Mouse (Mus musculus): ENCODE data around the gene Slc1a3. TPM values are rescaled to one million over a fixed set of nuclear protein-coding genes. Genes with fewer than 3 reads are reported as not detected.
A peak's percentile ranks its signal among the peaks of the same experiment; 100 is the strongest.

Gene Slc1a3
- total RNA-seq (2021): 1 to 10 TPM; 1.2 TPM
- long read RNA-seq, experiment 1, full-length matches to known transcripts: 1 of 1 reads
- long read RNA-seq, experiment 1, partial matches to known transcripts: 0 of 1 reads
- long read RNA-seq, experiment 1, other reads (novel, unspliced or antisense): 0 of 1 reads
- long read RNA-seq, experiment 2: 0 reads

DNA sequence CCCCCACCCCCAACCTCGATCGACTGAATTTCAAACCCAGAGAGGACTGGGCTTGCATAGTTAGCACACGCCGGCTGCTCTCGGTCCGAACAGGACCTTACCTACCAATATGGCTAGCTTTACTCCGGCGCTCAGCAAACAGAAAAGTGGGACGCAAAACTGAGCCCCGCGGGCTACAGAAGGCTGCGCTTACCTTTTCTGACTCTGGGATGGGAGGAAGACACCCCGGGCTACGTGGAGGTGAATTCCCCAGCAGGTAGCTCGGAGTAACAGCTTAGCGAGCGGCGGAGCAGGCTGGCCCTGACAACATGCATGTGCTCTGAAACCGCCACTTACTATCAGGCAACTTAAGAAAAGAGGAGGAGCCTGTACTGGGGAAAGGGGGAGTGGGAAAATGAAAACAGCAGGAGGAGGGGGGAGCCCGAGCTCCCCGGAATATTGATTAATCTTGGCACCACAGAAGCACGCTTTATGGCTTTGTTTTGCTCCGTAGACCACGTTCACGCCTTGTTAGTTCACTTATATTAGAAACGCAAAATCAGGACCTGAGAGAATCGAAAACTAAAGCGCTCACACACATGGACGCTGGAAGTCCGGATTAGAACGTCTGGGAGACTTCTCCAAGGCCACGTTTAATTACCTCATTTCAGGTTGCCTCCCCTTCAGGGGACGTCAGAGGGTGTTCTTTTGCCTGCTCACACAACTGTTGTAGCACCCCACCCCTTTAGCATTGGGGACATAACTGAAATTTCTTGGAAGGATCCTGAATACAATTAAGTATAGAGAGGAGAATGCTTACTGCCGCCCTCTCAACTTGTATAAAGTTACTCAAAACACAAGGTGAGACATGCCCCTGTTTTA, at the start of gene Slc1a3:
Slc1a3 (minus strand) TSS at position 619 of the 861 bp plus-strand sequence.
- TF ChIP-seq CTCF (IDR thresholded peaks at IDR 0.05): no peak
- Histone ChIP-seq H3K4me3 (peak within 1 kb of the TSS; percentile 84), H3K27ac (peak within 1 kb of the TSS; percentile 67)
- peak; percentile 40 for DNase-seq
- intact Hi-C loops (cut with DNase I): no loop called here

DNA sequence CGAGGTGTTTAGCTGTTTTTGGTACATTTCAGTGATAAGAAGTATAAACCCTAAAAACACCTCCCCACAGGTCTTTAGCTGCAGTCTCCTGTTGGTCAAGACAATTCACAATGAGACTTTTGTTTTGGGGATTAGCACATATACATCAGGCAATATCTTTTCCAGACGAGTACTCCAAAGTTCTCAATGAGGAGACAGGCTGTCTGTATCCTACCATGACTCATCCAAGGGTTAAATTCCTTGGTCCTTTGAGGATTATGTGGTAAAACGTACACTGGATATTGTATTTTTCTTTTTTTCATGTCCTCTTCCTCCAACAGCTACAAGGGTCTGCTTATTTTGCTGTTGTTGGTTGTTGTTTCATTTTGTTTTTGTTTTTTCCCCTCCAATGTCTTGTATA, 48.5 kb upstream of the Slc1a3 start:
- no peak overlapping the region for H3K27ac ChIP-seq
- no peak for DNase-seq
- intact Hi-C loops (cut with DNase I): no loop called here
- TF ChIP-seq CTCF (IDR thresholded peaks at IDR 0.05): no peak
- H3K4me3 ChIP-seq: no peak overlapping the region

- no peak for DNase-seq
- Histone ChIP-seq H3K27ac (no peak overlapping the region), H3K4me3 (no peak overlapping the region)
- no peak for TF ChIP-seq CTCF (IDR thresholded peaks at IDR 0.05)
- intact Hi-C loops (cut with DNase I): no loop called here
Observed at GRCm38 (mm10) chr15:8756441-8756840, 45.9 kb upstream of the Slc1a3 start.

DNA sequence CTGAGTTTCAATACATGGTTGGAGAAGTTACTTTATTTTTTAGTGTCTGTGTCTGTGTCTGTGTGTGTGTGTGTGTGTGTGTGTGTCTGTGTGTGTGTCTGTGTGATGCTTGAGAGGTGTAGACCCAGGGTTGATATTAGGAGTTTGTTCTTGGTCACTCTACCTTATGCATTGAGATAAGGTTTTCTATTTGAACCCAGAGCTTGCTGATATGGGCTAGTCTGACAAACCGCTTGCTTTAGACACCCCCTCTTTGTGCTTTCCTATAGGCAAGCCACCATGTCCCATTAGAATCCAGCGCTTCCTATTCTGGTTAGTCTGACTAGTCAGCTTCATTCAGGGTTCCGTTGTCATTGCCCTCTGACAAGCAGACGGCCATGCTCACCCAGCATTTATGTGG, 39.2 kb upstream of the Slc1a3 start:
- intact Hi-C loops (cut with DNase I): no loop called here
- no peak overlapping the region for H3K27ac ChIP-seq
- H3K4me3 ChIP-seq: no peak overlapping the region
- TF ChIP-seq CTCF (IDR thresholded peaks at IDR 0.05): no peak
- DNase-seq: no peak

- no peak overlapping the region for H3K27ac ChIP-seq
- no peak for TF ChIP-seq CTCF (IDR thresholded peaks at IDR 0.05)
- intact Hi-C loops (cut with DNase I): no loop called here
- DNase-seq: no peak
- no peak overlapping the region for H3K4me3 ChIP-seq
Observed at GRCm38 (mm10) chr15:8748771-8749170, 38.2 kb upstream of the Slc1a3 start.

GRCm38 (mm10) chr15:8741593-8741992, 31.0 kb upstream of the Slc1a3 start:
- DNase-seq: no peak
- Histone ChIP-seq H3K27ac (no peak overlapping the region), H3K4me3 (no peak overlapping the region)
- intact Hi-C loops (cut with DNase I): no loop called here
- TF ChIP-seq CTCF (IDR thresholded peaks at IDR 0.05): no peak

GRCm38 (mm10) chr15:8740724-8741123, 30.2 kb upstream of the Slc1a3 start:
- Histone ChIP-seq H3K4me3 (no peak overlapping the region), H3K27ac (no peak overlapping the region)
- TF ChIP-seq CTCF (IDR thresholded peaks at IDR 0.05): no peak
- intact Hi-C loops (cut with DNase I): no loop called here
- no peak for DNase-seq

GRCm38 (mm10) chr15:8738156-8738555, 27.6 kb upstream of the Slc1a3 start:
- H3K27ac ChIP-seq: no peak overlapping the region
- TF ChIP-seq CTCF (IDR thresholded peaks at IDR 0.05): no peak
- intact Hi-C loops (cut with DNase I): no loop called here
- peak; percentile 22 for DNase-seq
- no peak overlapping the region for H3K4me3 ChIP-seq

DNA sequence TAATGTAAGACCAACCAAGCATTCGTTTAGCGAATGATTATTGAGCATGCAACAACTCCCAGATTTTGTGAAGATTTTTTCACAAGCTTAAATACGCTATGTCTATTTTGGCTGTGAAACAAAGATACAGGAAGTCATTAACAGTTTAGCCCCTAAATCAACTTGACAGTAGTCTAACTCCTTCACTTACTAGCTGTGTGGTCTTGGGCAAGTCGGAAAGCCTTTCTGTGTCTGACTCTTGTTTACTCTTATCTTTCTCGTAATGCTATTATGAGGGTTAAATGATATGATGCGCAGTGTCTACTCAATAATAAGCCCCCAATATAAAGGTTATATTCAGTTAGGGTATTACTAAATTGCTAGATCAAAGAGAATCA, 23.8 kb upstream of the Slc1a3 start:
- no peak overlapping the region for H3K4me3 ChIP-seq
- no peak overlapping the region for H3K27ac ChIP-seq
- intact Hi-C loops (cut with DNase I): no loop called here
- no peak for TF ChIP-seq CTCF (IDR thresholded peaks at IDR 0.05)
- DNase-seq: no peak

GRCm38 (mm10) chr15:8733669-8734362, 23.3 kb upstream of the Slc1a3 start:
- Histone ChIP-seq H3K4me3 (no peak overlapping the region), H3K27ac (no peak overlapping the region)
- no peak for DNase-seq
- no peak for TF ChIP-seq CTCF (IDR thresholded peaks at IDR 0.05)
- intact Hi-C loops (cut with DNase I): no loop called here

- intact Hi-C loops (cut with DNase I): no loop called here
- H3K4me3 ChIP-seq: no peak overlapping the region
- H3K27ac ChIP-seq: no peak overlapping the region
- DNase-seq: no peak
- no peak for TF ChIP-seq CTCF (IDR thresholded peaks at IDR 0.05)
Observed at GRCm38 (mm10) chr15:8728861-8729260, 18.3 kb upstream of the Slc1a3 start.

DNA sequence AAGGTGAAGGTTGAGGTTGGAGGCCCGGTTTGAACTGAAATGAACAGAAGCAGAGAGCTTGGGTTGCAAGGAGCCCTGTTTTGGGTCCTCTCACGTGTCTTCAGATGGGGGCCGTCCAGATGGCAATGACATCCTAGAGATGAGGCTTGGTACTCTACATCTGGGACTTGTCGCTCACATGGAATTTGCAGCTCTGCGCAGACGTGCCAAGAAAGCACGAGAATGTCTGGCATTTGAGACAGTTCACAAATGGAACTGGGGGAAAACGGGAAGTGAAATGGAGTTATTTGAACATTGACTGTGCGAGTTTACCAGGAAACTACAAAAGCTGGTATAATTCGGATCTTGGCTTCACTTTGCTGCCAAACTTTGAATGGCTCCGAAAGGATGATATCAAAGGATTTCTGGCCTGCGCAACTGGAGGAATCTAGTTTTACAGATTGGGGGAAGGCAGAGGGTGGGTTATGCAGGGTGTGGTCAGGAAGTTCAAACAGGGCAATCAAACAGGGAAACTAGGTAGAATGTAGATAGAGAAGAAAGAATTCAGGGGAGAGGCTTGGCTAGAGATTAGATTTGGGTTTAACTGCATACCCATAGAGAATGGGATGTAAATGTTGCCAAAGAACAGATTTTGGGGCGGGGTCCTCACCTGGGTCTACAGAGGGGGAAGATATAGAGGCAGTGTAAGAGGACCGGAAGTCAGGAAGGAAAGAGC, 12.0 kb upstream of the Slc1a3 start:
- H3K4me3 ChIP-seq: no peak overlapping the region
- TF ChIP-seq CTCF (IDR thresholded peaks at IDR 0.05): no peak
- no peak overlapping the region for H3K27ac ChIP-seq
- DNase-seq: no peak
- intact Hi-C loops (cut with DNase I): no loop called here

DNA sequence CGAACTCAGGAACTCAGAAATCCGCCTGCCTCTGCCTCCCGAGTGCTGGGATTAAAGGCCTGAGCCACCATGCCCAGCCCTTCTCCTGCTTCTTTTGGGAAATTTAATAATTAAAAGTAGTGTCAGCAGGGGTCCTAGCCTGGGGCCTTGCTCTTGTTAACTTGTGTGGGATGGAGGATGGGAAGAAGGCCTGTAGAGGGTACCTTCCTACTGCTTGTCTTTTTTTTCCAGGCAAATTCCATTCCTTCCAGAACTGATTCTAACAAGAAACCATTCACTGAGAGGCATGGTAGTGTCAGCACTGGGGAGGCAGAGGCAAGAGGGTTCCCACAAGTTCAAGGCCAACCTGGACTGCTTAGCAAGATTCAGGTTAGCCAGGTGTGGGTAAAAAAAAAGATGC, 11.2 kb upstream of the Slc1a3 start:
- no peak overlapping the region for H3K27ac ChIP-seq
- no peak for TF ChIP-seq CTCF (IDR thresholded peaks at IDR 0.05)
- DNase-seq: no peak
- no peak overlapping the region for H3K4me3 ChIP-seq
- intact Hi-C loops (cut with DNase I): no loop called here
